Mouse (Mus musculus) liver, embryonic 15.5 days (tissue): ENCODE data around the gene Gm5447. TPM values are rescaled to one million over a fixed set of nuclear protein-coding genes. Genes with fewer than 3 reads are reported as not detected.

Experiments used
- ATAC-seq: fragments of 200-750 bp; cut with Nextera tagmentation; 2 replicates; pipeline ENCODE4 v1.8.0; 2017; ENCODE audit warnings: moderate number of reproducible peaks, mild to moderate bottlenecking, moderate library complexity; ENCODE audit not compliant: insufficient read depth
- H3K27ac ChIP-seq: fragments of 300-500 bp; sonication (generic); replicated peaks from 2 replicates; pipeline ENCODE4 v1.5.1; 2015; ENCODE audit warnings: mild to moderate bottlenecking, inconsistent platforms
- H3K27me3 ChIP-seq: fragments of 300-500 bp; sonication (generic); 2 replicates; pipeline ENCODE4 v1.6.1; 2015; ENCODE audit warnings: mild to moderate bottlenecking, inconsistent platforms
- H3K36me3 ChIP-seq: fragments of 300-500 bp; sonication (generic); replicated peaks from 2 replicates; pipeline ENCODE4 v1.6.1; 2015; ENCODE audit warnings: moderate library complexity, mild to moderate bottlenecking, inconsistent platforms
- H3K4me1 ChIP-seq: fragments of 300-500 bp; sonication (generic); replicated peaks from 2 replicates; pipeline ENCODE4 v1.6.1; 2015; ENCODE audit warnings: inconsistent platforms
- H3K4me2 ChIP-seq: fragments of 300-500 bp; sonication (generic); 2 replicates; pipeline ENCODE4 v1.6.1; 2015; ENCODE audit warnings: moderate library complexity, mild to moderate bottlenecking, inconsistent platforms
- H3K4me3 ChIP-seq: fragments of 300-500 bp; sonication (generic); replicated peaks from 2 replicates; pipeline ENCODE4 v1.5.1; 2015; ENCODE audit warnings: mild to moderate bottlenecking, inconsistent platforms
- H3K9ac ChIP-seq: fragments of 300-500 bp; sonication (generic); 2 replicates; pipeline ENCODE4 v1.6.1; 2015; ENCODE audit warnings: moderate library complexity, mild to moderate bottlenecking, inconsistent platforms
- H3K9me3 ChIP-seq: fragments of 300-500 bp; sonication (generic); replicated peaks from 2 replicates; pipeline ENCODE4 v1.6.1; 2016; ENCODE audit warnings: inconsistent platforms
- WGBS: fragments of 180-500 bp; shearing (Covaris S2); methylation state at CpG from one replicate; pipeline ENCODE4 v1.1.7; 2015; ENCODE audit warnings: mixed read lengths; ENCODE audit not compliant: insufficient replicate concordance; 5-methylcytosine and 5-hydroxymethylcytosine counted together
- polyA plus RNA-seq: library from polyadenylated mRNA; unstranded; fragments of >200 nt; fragmentation: Nextera tagmentation; extraction: Ambion mirVana; gene quantifications from 2 replicates; pipeline ENCODE4 v1.2.1, GENCODE M21; 2015

Gene Gm5447
- polyA plus RNA-seq: 0.09 TPM in 1 of 2 replicates, not detected in the other

- H3K9ac ChIP-seq: peak within 1 kb of the TSS; percentile 90
- H3K36me3 ChIP-seq: no peaks in the 10 kb centered on the region
- H3K4me1 ChIP-seq: peaks cover 41% of the 10 kb centered on the region
- peaks cover 7% of the 10 kb centered on the region; the same call in 1 of the 2 replicates for H3K27me3 ChIP-seq
- peak; percentile 93 for ATAC-seq
- H3K4me2 ChIP-seq: peak within 1 kb of the TSS; percentile 73
- under 1% methylated on average over 54 of the region's 54 CpGs for WGBS
- H3K27ac ChIP-seq: peak within 1 kb of the TSS; percentile 91
- peak within 1 kb of the TSS; percentile 97 for H3K4me3 ChIP-seq
- no peaks in the 10 kb centered on the region for H3K9me3 ChIP-seq
These were observed at the start of gene Gm5447, which contains the start of gene Exoc2 for GRCm38 (mm10) chr13:30973501-30974246. TSS of gene Gm5447 (plus strand) at chr13:30974204. TSS of gene Exoc2 (minus strand) at chr13:30974093.

- H3K27ac ChIP-seq: no peak overlapping the region
- H3K27me3 ChIP-seq: no peaks in the 10 kb centered on the region
- 79% methylated on average over 6 of the region's 6 CpGs for WGBS
- H3K4me3 ChIP-seq: no peak overlapping the region
- peaks cover 13% of the 10 kb centered on the region for H3K36me3 ChIP-seq
- H3K4me1 ChIP-seq: peaks cover 8% of the 10 kb centered on the region
- no peak overlapping the region for H3K4me2 ChIP-seq
- H3K9ac ChIP-seq: no peak overlapping the region
- ATAC-seq: no peak; the same call in 1 of the 2 replicates
- H3K9me3 ChIP-seq: no peaks in the 10 kb centered on the region
These were observed 49.7 kb upstream of the Gm5447 start for GRCm38 (mm10) chr13:30924269-30924668.

- Histone ChIP-seq H3K27me3 (no peaks in the 10 kb centered on the region), H3K27ac (no peak overlapping the region), H3K9ac (no peak overlapping the region), H3K9me3 (no peaks in the 10 kb centered on the region), H3K4me1 (peaks cover 23% of the 10 kb centered on the region), H3K36me3 (peaks cover 13% of the 10 kb centered on the region), H3K4me3 (no peak overlapping the region), H3K4me2 (no peak overlapping the region)
- peak; percentile 56 for ATAC-seq
- WGBS: 25% methylated on average over 2 of the region's 2 CpGs
These were observed 44.9 kb upstream of the Gm5447 start for GRCm38 (mm10) chr13:30929119-30929518.

GRCm38 (mm10) chr13:30931613-30932012 is 42.4 kb upstream of the Gm5447 start:
- Histone ChIP-seq H3K27me3 (no peaks in the 10 kb centered on the region), H3K9ac (no peak overlapping the region), H3K4me2 (no peak overlapping the region), H3K36me3 (0 out of 2 replicates have a peak, but pooled peaks cover 9% of the 10 kb centered on the region), H3K4me3 (no peak overlapping the region), H3K4me1 (peaks cover 23% of the 10 kb centered on the region), H3K27ac (no peak overlapping the region), H3K9me3 (no peaks in the 10 kb centered on the region)
- 45% methylated on average over 4 of the region's 4 CpGs for WGBS
- ATAC-seq: peak; percentile 85

GRCm38 (mm10) chr13:30932972-30933371 is 41.0 kb upstream of the Gm5447 start:
- H3K27ac ChIP-seq: no peak overlapping the region
- ATAC-seq: no peak
- WGBS: 80% methylated on average over 6 of the region's 6 CpGs
- H3K4me3 ChIP-seq: no peak overlapping the region
- H3K4me2 ChIP-seq: no peak overlapping the region
- H3K9ac ChIP-seq: no peak overlapping the region
- no peaks in the 10 kb centered on the region for H3K9me3 ChIP-seq
- no peaks in the 10 kb centered on the region for H3K27me3 ChIP-seq
- peaks cover 23% of the 10 kb centered on the region for H3K4me1 ChIP-seq
- 0 out of 2 replicates have a peak, but pooled peaks cover 9% of the 10 kb centered on the region for H3K36me3 ChIP-seq

- no peak overlapping the region for H3K9ac ChIP-seq
- no peak overlapping the region for H3K4me3 ChIP-seq
- peaks cover 9% of the 10 kb centered on the region for H3K4me1 ChIP-seq
- H3K27me3 ChIP-seq: no peaks in the 10 kb centered on the region
- no peak overlapping the region for H3K27ac ChIP-seq
- no peak for ATAC-seq
- no peaks in the 10 kb centered on the region for H3K36me3 ChIP-seq
- H3K9me3 ChIP-seq: no peaks in the 10 kb centered on the region
- no peak overlapping the region for H3K4me2 ChIP-seq
These were observed 28.2 kb upstream of the Gm5447 start for GRCm38 (mm10) chr13:30945788-30946187.

GRCm38 (mm10) chr13:30947129-30947528 is 26.9 kb upstream of the Gm5447 start:
- ATAC-seq: no peak
- WGBS: 68% methylated on average over 15 of the region's 15 CpGs
- Histone ChIP-seq H3K27ac (no peak overlapping the region), H3K36me3 (no peaks in the 10 kb centered on the region), H3K9me3 (no peaks in the 10 kb centered on the region), H3K27me3 (no peaks in the 10 kb centered on the region), H3K4me2 (no peak overlapping the region), H3K4me3 (no peak overlapping the region), H3K4me1 (peaks cover 9% of the 10 kb centered on the region), H3K9ac (no peak overlapping the region)

GRCm38 (mm10) chr13:30947540-30947939 is 26.5 kb upstream of the Gm5447 start, which contains the start of gene Hus1b:
TSS of gene Hus1b (minus strand) at chr13:30947759.
- ATAC-seq: no peak
- Histone ChIP-seq H3K4me1 (peaks cover 11% of the 10 kb centered on the region), H3K27ac (no peak within 1 kb of the TSS), H3K9me3 (no peaks in the 10 kb centered on the region), H3K36me3 (no peaks in the 10 kb centered on the region), H3K27me3 (no peaks in the 10 kb centered on the region), H3K4me3 (no peak within 1 kb of the TSS), H3K4me2 (no peak within 1 kb of the TSS), H3K9ac (no peak within 1 kb of the TSS)
- WGBS: 84% methylated on average over 11 of the region's 11 CpGs

- no peak overlapping the region for H3K4me3 ChIP-seq
- no peaks in the 10 kb centered on the region for H3K36me3 ChIP-seq
- H3K9me3 ChIP-seq: no peaks in the 10 kb centered on the region
- H3K27me3 ChIP-seq: no peaks in the 10 kb centered on the region
- peaks cover 16% of the 10 kb centered on the region for H3K4me1 ChIP-seq
- no peak overlapping the region for H3K4me2 ChIP-seq
- 81% methylated on average over 9 of the region's 9 CpGs for WGBS
- no peak for ATAC-seq
- no peak overlapping the region for H3K27ac ChIP-seq
- H3K9ac ChIP-seq: no peak overlapping the region
These were observed 24.8 kb upstream of the Gm5447 start for GRCm38 (mm10) chr13:30949181-30949580.

GRCm38 (mm10) chr13:30952044-30952443 is 22.0 kb upstream of the Gm5447 start:
- ATAC-seq: no peak
- peaks cover 15% of the 10 kb centered on the region for H3K4me1 ChIP-seq
- H3K9me3 ChIP-seq: no peaks in the 10 kb centered on the region
- 71% methylated on average over 2 of the region's 2 CpGs for WGBS
- no peaks in the 10 kb centered on the region for H3K27me3 ChIP-seq
- H3K4me3 ChIP-seq: no peak overlapping the region
- H3K27ac ChIP-seq: no peak overlapping the region
- no peaks in the 10 kb centered on the region for H3K36me3 ChIP-seq
- H3K9ac ChIP-seq: no peak overlapping the region
- no peak overlapping the region for H3K4me2 ChIP-seq

GRCm38 (mm10) chr13:30953580-30953979 is 20.4 kb upstream of the Gm5447 start:
- Histone ChIP-seq H3K4me1 (peaks cover 10% of the 10 kb centered on the region), H3K4me3 (no peak overlapping the region), H3K36me3 (no peaks in the 10 kb centered on the region), H3K4me2 (no peak overlapping the region), H3K27me3 (no peaks in the 10 kb centered on the region), H3K9me3 (no peaks in the 10 kb centered on the region), H3K9ac (no peak overlapping the region), H3K27ac (no peak overlapping the region)
- WGBS: 41% methylated on average over 1 of the region's 1 CpGs
- no peak for ATAC-seq
